Mouse (Mus musculus) stomach, postnatal 0 days (tissue): Measurements from ENCODE around the gene Oaz2.

Source experiments
- CTCF ChIP-seq: IDR thresholded peaks from 2 replicates; pipeline ENCODE4 v1.5.1; 2016; ENCODE audit warnings: antibody characterized with exemption, low read depth, mild to moderate bottlenecking, moderate library complexity
- EP300 ChIP-seq: optimal IDR thresholded peaks from 2 replicates; pipeline ENCODE3; 2016; ENCODE audit warnings: antibody characterized with exemption

- TF ChIP-seq CTCF (no peak), EP300 (no peak)
These were observed 58.6 kb downstream of the Oaz2 start for GRCm38 (mm10) chr9:65726431-65726830.
